Mouse (Mus musculus) bone marrow macrophage, adult 2 months (primary cell): ENCODE measurements around the gene Hdlbp. TPM values are rescaled to one million over a fixed set of nuclear protein-coding genes. Genes with fewer than 3 reads are reported as not detected.
"Not testable (repeated sequence)": the region's sequence is repeated elsewhere in the genome, so short reads cannot be mapped to it uniquely, and the experiment has no call there.

Experiments used
- H3K27ac ChIP-seq: 2 replicates; pipeline ENCODE4 v1.5.1; 2012; ENCODE audit warnings: low read depth, low read length; ENCODE audit not compliant: insufficient read depth
- H3K4me1 ChIP-seq: 2 replicates; pipeline ENCODE4 v1.6.1; 2012; ENCODE audit warnings: low read length; ENCODE audit not compliant: control insufficient read depth, insufficient read depth
- H3K4me3 ChIP-seq: 2 replicates; pipeline ENCODE4 v1.5.1; 2012; ENCODE audit warnings: mild to moderate bottlenecking, low read length, moderate library complexity; ENCODE audit not compliant: insufficient read depth
- CTCF ChIP-seq: IDR thresholded peaks from 2 replicates; pipeline ENCODE4 v1.5.1; 2012; ENCODE audit warnings: low read depth, mild to moderate bottlenecking, low read length, moderate library complexity
- POLR2A ChIP-seq: IDR thresholded peaks from 2 replicates; pipeline ENCODE4 v1.6.1; 2012; ENCODE audit warnings: mild to moderate bottlenecking, low read depth, low read length, borderline replicate concordance
- polyA plus RNA-seq: library from polyadenylated mRNA; stranded (reverse); fragments of >200 nt; gene quantifications from 2 replicates; pipeline ENCODE4 v1.2.4, GENCODE M21; 2012; ENCODE audit not compliant: missing spikeins, insufficient read depth, insufficient read length

Hdlbp gene
- polyA plus RNA-seq, 1 experiment = 89.9 TPM

DNA sequence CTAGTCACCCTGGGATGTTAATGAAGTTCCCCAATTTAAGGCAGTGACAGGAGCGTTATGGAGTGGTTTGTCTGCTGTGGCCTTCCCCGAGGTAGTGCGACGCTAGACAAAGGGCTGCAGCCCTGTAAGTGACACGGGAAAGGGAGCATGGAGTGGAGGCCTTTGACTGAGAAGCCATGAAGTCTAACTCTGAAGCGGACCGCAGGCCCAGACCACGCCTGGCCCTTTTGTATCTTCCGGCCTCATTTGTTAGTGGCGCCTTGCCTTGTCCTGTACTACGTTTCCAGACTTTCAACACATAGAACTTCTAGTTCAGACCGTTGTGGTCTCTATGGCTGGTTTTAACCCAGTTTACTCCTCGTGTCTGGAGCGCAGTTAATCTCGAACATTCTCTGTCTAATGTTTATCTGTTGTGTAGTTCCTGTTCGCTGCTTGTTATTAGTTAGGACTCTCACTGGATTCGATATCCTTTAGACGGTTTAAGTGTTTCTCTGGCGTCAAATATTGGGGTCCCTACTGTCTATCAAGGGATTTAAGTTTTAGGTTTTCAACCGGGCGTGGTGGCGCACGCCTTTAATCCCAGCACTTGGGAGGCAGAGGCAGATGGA, 965 bp upstream of the Hdlbp start:
- H3K4me1 ChIP-seq = peaks cover 13% of the 10 kb centered on the region
- TF ChIP-seq POLR2A (no peak), CTCF (no peak)
- H3K27ac ChIP-seq = peak overlapping the region; percentile 90
- H3K4me3 ChIP-seq = peak overlapping the region; percentile 96

DNA sequence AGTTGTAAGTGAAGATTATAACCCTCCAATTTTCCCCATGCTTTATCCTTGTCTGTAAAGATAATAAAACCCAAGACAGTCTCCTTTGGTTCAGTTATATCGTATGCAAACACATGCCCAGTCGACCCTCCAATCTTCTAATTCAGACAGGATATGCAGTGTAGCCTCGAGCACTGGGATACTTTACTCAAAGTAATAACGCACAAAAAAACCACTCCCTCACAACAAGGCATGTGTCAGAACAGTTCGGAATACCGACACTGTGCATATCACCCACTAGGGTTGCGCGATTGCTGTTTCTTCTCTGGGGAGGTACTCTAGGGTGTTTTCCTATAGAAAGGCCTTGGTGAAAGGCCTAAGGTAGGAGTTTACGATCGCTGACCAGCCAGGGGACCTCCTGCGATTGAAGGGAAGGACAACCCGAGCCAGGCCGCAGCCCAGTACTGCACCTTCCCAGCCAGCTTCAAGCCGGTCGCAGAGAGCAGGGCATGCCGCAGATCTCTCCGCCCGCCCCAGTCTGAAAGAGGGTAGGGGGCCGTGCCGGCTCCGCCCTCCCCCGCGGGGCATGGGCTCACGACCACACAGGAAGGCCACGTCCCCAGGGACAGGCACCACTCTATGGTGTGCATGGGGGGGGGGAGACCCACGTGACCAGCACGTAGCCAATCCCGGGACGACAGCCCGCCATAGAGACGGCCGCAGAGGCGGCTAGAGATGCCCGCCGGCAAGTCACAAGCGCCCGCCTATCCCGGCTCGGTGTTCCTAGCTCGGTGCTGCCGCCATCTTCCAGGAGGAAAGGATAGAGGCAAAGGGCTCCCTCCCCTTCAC, 643 bp downstream of the Hdlbp start:
- TF ChIP-seq POLR2A = no peak
- TF ChIP-seq CTCF = peak; percentile 26; the same call in 1 of the 2 replicates
- peaks cover 8% of the 10 kb centered on the region for H3K4me1 ChIP-seq
- peak overlapping the region; percentile 91 for H3K27ac ChIP-seq
- H3K4me3 ChIP-seq = peak overlapping the region; percentile 72

DNA sequence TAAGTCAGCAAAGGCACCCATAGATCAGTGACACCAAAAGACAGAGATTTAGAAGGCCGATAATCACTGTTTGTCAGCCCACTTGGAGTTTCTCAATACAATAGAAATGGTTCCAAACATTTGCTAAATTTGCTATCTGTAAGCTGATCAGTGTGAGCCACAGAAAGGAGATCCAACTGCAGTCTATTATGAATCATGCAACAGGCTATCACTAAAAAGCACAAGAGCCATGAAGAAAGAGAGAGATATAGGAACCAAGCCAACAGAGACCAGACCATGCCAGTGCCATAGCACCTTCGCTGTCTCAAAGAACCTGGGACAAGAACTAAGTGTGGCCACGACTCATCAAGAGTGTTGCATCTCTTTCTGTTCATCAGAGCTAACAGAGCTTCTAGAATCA, 2.9 kb downstream of the Hdlbp start:
- TF ChIP-seq CTCF = no peak
- no peak overlapping the region for H3K27ac ChIP-seq

DNA sequence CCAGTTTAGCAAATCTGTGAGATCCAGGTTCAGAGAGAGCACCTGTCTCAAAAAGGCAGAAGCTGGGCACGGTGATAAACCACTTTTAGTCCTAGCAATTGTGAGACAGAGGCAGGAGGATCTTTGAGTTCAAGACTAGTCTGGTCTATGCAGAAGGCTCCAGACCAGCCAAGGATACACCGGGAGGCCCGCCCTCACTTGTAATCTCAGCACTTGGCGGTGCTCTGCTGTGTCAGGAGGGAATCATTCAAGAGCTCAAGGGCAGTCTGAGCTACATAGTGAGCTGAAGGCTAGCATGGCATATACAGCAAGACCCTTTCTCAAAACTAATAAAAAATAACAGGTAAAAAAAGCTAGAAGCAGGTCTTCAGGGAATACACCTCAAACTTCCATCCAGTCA, 10.0 kb downstream of the Hdlbp start:
- Histone ChIP-seq H3K27ac (no peak overlapping the region), H3K4me1 (peaks cover under 1% of the 10 kb centered on the region), H3K4me3 (no peak overlapping the region)
- TF ChIP-seq POLR2A (no peak), CTCF (no peak)

More for the DNA sequence above, 2.9 kb downstream of the Hdlbp start:
- no peak overlapping the region for H3K4me3 ChIP-seq
- H3K4me1 ChIP-seq = 0 out of 2 replicates have a peak, but pooled peaks cover 6% of the 10 kb centered on the region

DNA sequence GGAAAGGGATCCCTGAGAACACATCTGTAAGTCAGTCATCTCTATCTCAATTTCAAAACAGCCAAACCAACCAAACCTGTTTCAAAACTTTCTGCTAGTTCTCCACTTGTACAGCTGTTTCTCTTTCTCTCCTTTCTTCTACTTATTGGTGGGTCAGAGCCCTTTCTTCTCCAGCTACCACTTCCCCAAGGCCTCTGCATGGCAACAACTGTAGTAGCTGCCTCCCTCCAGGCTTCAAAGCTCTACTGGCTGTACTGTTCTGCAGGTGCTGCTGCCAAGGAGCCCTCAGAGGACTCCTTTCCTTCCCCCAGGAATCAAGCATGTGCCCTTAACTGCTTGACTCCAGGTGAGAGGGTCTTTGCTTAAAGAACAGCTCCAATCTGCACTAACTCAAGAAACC, 12.9 kb downstream of the Hdlbp start:
- TF ChIP-seq POLR2A = no peak
- TF ChIP-seq CTCF = no peak
- Histone ChIP-seq H3K27ac (no peak overlapping the region), H3K4me3 (no peak overlapping the region), H3K4me1 (peaks cover 3% of the 10 kb centered on the region)

DNA sequence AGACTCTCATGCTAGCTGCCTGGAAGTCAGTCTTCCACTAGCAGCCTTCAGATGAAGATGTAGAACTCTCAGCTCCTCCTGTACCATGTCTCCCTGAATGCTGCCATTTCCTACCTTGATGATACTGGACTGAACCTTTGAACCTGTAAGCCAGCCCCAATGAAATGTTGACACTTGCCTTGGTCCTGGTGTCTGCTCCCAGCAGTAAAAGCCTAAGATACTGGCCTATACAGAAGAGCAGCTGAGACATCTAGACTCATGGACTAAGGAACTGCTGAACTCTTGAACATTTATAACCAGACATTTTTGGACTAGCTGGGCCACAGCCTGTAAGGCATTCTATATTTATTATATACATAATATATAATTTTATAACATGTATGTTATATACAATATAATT, 13.5 kb downstream of the Hdlbp start:
- Histone ChIP-seq H3K4me3 (no peak overlapping the region), H3K27ac (no peak overlapping the region), H3K4me1 (peaks cover 3% of the 10 kb centered on the region)
- TF ChIP-seq POLR2A (no peak), CTCF (no peak)

DNA sequence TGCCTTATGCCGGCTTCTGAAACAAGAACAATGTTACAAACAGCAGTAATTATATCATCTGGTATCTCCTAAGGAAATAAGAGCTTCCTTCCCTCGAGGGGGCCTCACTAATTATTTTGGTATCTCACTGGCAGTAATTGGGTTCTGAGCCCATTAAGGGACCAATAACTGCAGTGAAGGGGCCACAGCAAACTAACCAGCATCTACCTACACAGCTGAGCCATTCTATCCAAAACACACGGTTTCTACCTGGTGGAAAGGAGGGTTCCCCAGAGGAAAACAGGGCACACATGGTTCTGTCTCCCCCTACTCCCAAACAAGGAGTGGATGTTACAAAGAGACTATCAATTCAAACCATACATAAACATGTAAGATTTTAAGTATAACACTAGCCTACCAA, 19.5 kb downstream of the Hdlbp start:
- Histone ChIP-seq H3K4me3 (no peak overlapping the region), H3K4me1 (peaks cover 3% of the 10 kb centered on the region), H3K27ac (no peak overlapping the region)
- TF ChIP-seq CTCF (no peak), POLR2A (no peak)

DNA sequence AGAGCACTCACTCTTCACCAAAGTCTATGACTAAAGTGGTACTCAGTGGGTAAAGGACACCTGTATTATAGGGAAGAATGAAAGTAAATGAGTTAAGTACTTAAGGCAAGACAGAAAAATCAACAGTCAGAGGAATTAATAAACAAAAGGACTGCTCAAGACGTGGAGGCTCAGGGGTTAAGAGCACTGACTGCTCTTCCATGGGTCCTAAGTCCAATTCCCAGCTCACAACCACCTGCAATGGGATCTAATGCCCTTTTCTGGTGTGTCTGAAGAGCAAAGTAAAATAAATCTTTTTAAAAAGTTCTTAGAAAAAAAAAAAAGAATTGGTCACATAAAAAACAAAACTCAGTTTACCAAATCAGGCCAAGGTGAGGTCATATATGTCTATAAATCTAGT, 20.3 kb downstream of the Hdlbp start:
- no peak overlapping the region for H3K27ac ChIP-seq
- TF ChIP-seq CTCF (no peak), POLR2A (no peak)
- H3K4me3 ChIP-seq = no peak overlapping the region
- peaks cover under 1% of the 10 kb centered on the region; the same call in 1 of the 2 replicates for H3K4me1 ChIP-seq

DNA sequence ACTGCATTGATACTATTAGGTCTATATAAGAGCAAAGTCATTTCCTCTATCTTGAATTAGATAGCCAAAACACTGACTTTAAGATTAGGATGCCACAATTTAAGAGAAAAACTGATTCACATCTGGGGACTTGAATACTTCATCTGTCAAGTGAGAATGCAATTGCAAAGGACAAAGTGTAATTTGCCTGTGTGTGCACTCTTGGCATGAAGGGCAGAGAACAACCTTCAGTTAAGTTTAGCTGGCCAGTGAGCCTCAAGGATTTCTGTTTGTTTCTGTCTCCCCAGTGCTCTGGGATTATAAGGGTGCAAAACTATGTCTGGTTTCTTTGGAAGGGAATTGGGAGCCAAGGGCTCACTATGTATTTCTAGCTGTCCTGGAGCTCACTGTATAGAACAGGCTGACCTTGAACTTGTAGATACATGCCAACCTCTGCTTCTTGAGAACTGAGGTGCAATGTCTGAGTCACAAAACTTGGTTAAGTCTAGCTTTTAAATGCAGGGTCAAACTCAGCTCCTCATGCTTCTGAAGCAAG, 24.8 kb downstream of the Hdlbp start:
- TF ChIP-seq CTCF = no peak
- TF ChIP-seq POLR2A = no peak
- no peak overlapping the region for H3K27ac ChIP-seq
- no peak overlapping the region for H3K4me3 ChIP-seq

DNA sequence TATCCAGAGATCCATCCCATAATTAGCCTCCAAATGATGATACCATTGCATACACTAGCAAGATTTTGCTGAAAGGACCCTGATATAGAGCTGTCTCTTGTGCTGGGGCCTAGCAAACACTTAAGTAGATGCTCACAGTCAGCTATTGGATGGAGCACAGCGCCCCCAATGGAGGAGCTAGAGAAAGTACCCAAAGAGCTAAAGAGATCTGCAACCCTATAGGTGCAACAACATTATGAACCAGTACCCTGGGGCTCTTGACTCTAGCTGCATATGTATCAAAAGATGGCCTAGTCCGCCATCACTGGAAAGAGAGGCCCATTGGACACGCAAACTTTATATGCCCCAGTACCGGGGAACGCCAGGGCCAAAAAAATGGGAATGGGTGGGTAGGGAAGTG, 28.5 kb downstream of the Hdlbp start:
- not testable (repeated sequence) for H3K4me1 ChIP-seq, H3K4me3 ChIP-seq, H3K27ac ChIP-seq

More for the DNA sequence above, 24.8 kb downstream of the Hdlbp start:
- no peaks in the 10 kb centered on the region for H3K4me1 ChIP-seq
